Mouse (Mus musculus) hindbrain, embryonic 11.5 days (tissue): ENCODE data around the gene March6. TPM values are rescaled to one million over a fixed set of nuclear protein-coding genes. Genes with fewer than 3 reads are reported as not detected.

Experiments used
- ATAC-seq: fragments of 200-750 bp; cut with Nextera tagmentation; 2 replicates; pipeline ENCODE4 v1.8.0; 2017; ENCODE audit warnings: mild to moderate bottlenecking, moderate TSS enrichment, moderate library complexity; ENCODE audit not compliant: low FRiP score
- DNase-seq: peaks from one replicate; pipeline ENCODE4 v3.0.0-alpha.2; 2015; ENCODE audit warnings: low spot score
- H3K27ac ChIP-seq: fragments of 300-500 bp; sonication (generic); 2 replicates; pipeline ENCODE4 v1.5.1; 2014; ENCODE audit warnings: mild to moderate bottlenecking, low read depth, low read length
- H3K27me3 ChIP-seq: fragments of 300-500 bp; sonication (generic); 2 replicates; pipeline ENCODE4 v1.6.1; 2014; ENCODE audit warnings: mild to moderate bottlenecking, low read length, moderate library complexity, mixed read lengths; ENCODE audit not compliant: control insufficient read depth, insufficient read depth
- H3K36me3 ChIP-seq: fragments of 300-500 bp; sonication (generic); 2 replicates; pipeline ENCODE4 v1.6.1; 2014; ENCODE audit warnings: mild to moderate bottlenecking, low read length, moderate library complexity, mixed read lengths; ENCODE audit not compliant: control insufficient read depth, insufficient read depth
- H3K4me1 ChIP-seq: fragments of 300-500 bp; sonication (generic); replicated peaks from 2 replicates; pipeline ENCODE4 v1.6.1; 2014; ENCODE audit warnings: low read length, mixed read lengths; ENCODE audit not compliant: control insufficient read depth, insufficient read depth
- H3K4me2 ChIP-seq: fragments of 300-500 bp; sonication (generic); replicated peaks from 2 replicates; pipeline ENCODE4 v1.6.1; 2014; ENCODE audit warnings: mild to moderate bottlenecking, low read depth, low read length
- H3K4me3 ChIP-seq: fragments of 300-500 bp; sonication (generic); 2 replicates; pipeline ENCODE4 v1.5.1; 2014; ENCODE audit warnings: low read depth, low read length
- H3K9ac ChIP-seq: fragments of 300-500 bp; sonication (generic); 2 replicates; pipeline ENCODE4 v1.6.1; 2014; ENCODE audit warnings: low read depth, low read length
- H3K9me3 ChIP-seq: fragments of 300-500 bp; sonication (generic); 2 replicates; pipeline ENCODE4 v1.6.1; 2016; ENCODE audit warnings: low read length; ENCODE audit not compliant: control insufficient read depth
- WGBS: fragments of 180-500 bp; shearing (Covaris S2); extraction: QIAGEN DNeasy Blood & Tissue Kit; methylation state at CpG from one replicate; pipeline ENCODE4 v1.1.7; 2014; 5-methylcytosine and 5-hydroxymethylcytosine counted together
- polyA plus RNA-seq: library from polyadenylated mRNA; unstranded; fragments of >200 nt; fragmentation: Nextera tagmentation; extraction: Ambion mirVana; gene quantifications from 2 replicates; pipeline ENCODE4 v1.2.1, GENCODE M21; 2014

The March6 gene
- polyA plus RNA-seq, 1 experiment from 2014 or later: 46.3 TPM

DNA sequence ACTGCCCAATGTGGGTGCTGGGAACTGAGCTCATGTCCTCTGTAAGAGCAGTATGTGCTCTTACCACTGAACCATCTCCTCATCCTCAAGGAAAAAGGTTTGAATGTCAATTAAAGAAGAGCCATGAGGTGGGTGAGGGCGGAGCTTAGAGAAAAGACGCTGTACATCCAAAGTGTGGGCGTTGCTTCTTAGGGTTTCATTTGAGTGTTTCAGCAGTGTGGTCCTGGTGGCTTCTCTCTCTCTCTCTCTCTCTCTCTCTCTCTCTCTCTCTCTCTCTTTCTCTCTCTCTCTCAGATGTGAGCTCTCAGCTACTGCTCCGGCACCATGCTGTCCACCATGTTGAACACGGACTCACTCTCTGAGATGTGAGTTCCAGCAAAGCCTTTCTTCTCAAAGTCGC is 117.2 kb downstream of the March6 start:
- DNase-seq (no peak), ATAC-seq (no peak)
- 84% methylated on average over 6 of the region's 6 CpGs for WGBS
- Histone ChIP-seq H3K27ac (no peak overlapping the region), H3K4me2 (no peak overlapping the region), H3K9me3 (no peaks in the 10 kb centered on the region), H3K27me3 (no peaks in the 10 kb centered on the region), H3K36me3 (no peaks in the 10 kb centered on the region), H3K4me3 (no peak overlapping the region), H3K4me1 (no peaks in the 10 kb centered on the region), H3K9ac (no peak overlapping the region)

DNA sequence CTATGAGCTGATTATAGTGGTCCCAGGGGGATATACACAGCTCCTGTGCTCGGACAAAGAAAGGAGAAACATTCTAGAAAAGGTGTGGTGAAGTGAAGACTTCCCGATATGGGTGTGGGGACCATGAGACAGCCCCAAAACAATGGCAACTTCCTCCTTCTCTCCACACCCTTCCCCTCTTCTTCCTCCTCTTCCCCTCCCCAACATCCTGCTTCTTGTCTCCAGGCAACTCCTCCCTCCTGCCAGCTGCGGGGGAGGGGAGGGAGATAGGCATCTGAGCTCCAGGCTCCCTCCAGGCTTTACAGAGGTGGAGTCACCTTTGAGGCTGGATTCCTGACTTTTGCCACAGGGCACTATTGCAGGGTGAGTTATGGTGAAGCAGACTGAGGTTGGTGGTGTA is 117.9 kb downstream of the March6 start:
- 54% methylated on average over 3 of the region's 3 CpGs for WGBS
- Histone ChIP-seq H3K27me3 (no peaks in the 10 kb centered on the region), H3K9me3 (no peaks in the 10 kb centered on the region), H3K36me3 (no peaks in the 10 kb centered on the region), H3K27ac (no peak overlapping the region), H3K4me2 (no peak overlapping the region), H3K9ac (no peak overlapping the region), H3K4me1 (no peaks in the 10 kb centered on the region), H3K4me3 (no peak overlapping the region)
- no peak for ATAC-seq
- DNase-seq: no peak

DNA sequence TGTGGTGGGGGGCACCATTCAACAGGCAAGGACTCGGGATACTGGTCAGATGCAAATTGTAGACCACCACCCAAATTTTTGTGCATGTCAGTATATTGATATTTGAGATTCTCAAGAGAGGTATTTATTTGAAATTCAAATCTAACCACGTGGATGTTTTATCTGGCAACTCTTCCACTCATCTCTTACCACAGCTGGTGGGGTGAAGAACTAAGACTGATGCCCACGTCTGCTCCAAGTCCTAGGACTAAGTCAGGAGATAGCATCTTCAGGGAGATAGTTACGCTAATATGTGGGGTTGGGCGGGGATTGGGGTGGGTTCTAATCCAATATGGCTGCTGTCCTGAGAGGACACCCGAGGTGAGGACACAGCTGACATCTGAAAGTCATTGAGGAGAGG is 118.4 kb downstream of the March6 start:
- no peaks in the 10 kb centered on the region for H3K27me3 ChIP-seq
- H3K27ac ChIP-seq: no peak overlapping the region
- no peaks in the 10 kb centered on the region for H3K9me3 ChIP-seq
- H3K4me2 ChIP-seq: no peak overlapping the region
- DNase-seq (no peak), ATAC-seq (no peak)
- WGBS: 87% methylated on average over 6 of the region's 6 CpGs
- H3K4me1 ChIP-seq: no peaks in the 10 kb centered on the region
- H3K9ac ChIP-seq: no peak overlapping the region
- no peak overlapping the region for H3K4me3 ChIP-seq
- no peaks in the 10 kb centered on the region for H3K36me3 ChIP-seq

DNA sequence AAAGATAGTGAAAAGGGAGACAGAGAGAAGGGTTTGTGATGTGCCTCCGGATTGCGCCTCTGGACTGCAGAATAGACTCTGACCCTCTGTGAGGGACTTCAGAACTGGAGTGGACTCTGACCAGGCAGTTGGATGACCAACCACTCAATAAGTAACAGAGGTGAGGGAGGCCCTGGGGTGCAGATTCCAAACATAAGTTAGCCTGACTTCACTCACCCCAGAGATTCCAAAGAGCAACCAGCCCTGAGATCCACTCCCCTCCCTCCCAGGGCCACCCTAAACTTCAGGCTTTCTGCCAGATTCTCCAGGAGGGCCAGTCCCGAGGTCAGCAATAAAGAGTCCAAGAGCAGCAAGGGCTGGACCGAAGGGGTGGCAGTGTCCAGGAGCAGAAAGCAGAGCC is 123.4 kb downstream of the March6 start:
- 90% methylated on average over 4 of the region's 4 CpGs for WGBS
- H3K4me2 ChIP-seq: no peak overlapping the region
- ATAC-seq (no peak), DNase-seq (no peak)
- no peaks in the 10 kb centered on the region for H3K9me3 ChIP-seq
- no peaks in the 10 kb centered on the region for H3K27me3 ChIP-seq
- no peaks in the 10 kb centered on the region for H3K36me3 ChIP-seq
- no peaks in the 10 kb centered on the region for H3K4me1 ChIP-seq
- no peak overlapping the region for H3K9ac ChIP-seq
- no peak overlapping the region for H3K4me3 ChIP-seq
- no peak overlapping the region for H3K27ac ChIP-seq

DNA sequence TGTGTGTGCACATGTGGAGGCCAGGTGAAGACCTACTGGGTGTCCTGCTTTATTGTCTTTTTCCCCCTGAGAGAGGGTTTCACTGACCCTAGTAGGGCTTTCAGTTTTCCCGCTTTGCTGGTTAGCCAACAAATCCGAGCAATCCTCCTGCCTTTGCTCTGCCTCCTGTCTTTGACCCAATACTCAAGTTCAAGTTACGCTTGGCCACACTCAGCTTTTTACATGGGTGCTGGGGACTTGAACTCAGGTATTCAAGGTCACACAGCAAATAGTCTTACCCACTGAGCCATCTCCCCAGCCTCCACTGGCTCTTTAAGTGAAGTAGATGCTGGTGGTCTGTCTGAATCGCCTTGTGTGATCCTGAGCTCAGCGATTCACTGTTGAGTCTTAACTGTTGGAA is 124.0 kb downstream of the March6 start:
- H3K27ac ChIP-seq: no peak overlapping the region
- H3K9ac ChIP-seq: no peak overlapping the region
- no peak overlapping the region for H3K4me3 ChIP-seq
- no peak for DNase-seq
- H3K36me3 ChIP-seq: no peaks in the 10 kb centered on the region
- no peak for ATAC-seq
- no peaks in the 10 kb centered on the region for H3K9me3 ChIP-seq
- no peaks in the 10 kb centered on the region for H3K4me1 ChIP-seq
- H3K4me2 ChIP-seq: no peak overlapping the region
- no peaks in the 10 kb centered on the region for H3K27me3 ChIP-seq
- WGBS: 82% methylated on average over 5 of the region's 5 CpGs

Other genes starting within 250 kb of the March6 start
- 0.22 and 0.31 TPM in 2 replicates for gene Ankrd33b, start 163.3 kb downstream of the March6 start, polyA plus RNA-seq
- gene Ropn1l, start 77.3 kb downstream of the March6 start, polyA plus RNA-seq: 2.7 and 3.2 TPM in 2 replicates
- 0.64 and 1.3 TPM in 2 replicates for gene Cmbl, start 34.3 kb upstream of the March6 start, polyA plus RNA-seq
- 721 and 746 TPM in 2 replicates for gene Cct5, start 70.8 kb upstream of the March6 start, polyA plus RNA-seq
- gene Fam173b, start 70.8 kb upstream of the March6 start, polyA plus RNA-seq: 14.7 and 15.6 TPM in 2 replicates